In genomic region chr8:60386589-60386988, GRCm38 (mm10) we compare ENCODE assay signal across 22 mouse cellular contexts.
A peak's percentile ranks its signal among the peaks of the same experiment; 100 is the strongest.
DNase-seq lines count a peak whose midpoint lies in the region; ATAC-seq and TF ChIP-seq lines count a peak whose summit lies in the region.
"Had no signal": no experiment of that assay in that cellular context is flagged by ENCODE, and none has a peak within 500 bp of the region (broad histone marks: within the 10 kb centered on the region; RNA-seq: fewer than 3 reads in every experiment).

No protein-coding gene starts in this region.

- no peaks in the 10 kb centered on the region for H3K27me3 ChIP-seq in kidney, embryonic 14.5 days (ENCODE audit: control insufficient read depth, insufficient read depth, low read length)
- H3K27me3 ChIP-seq in kidney, embryonic 15.5 days = no peaks in the 10 kb centered on the region
- H3K27me3 ChIP-seq in kidney, adult 2 months (replicated peaks; ENCODE audit: control insufficient read depth, insufficient read depth, low read length) = no peaks in the 10 kb centered on the region
- H3K27me3 ChIP-seq in kidney, postnatal 0 days (ENCODE audit: insufficient read depth, low read length) = no peaks in the 10 kb centered on the region
- H3K27me3 ChIP-seq: CH12.LX had no signal

- no peaks in the 10 kb centered on the region for H3K9me3 ChIP-seq in kidney, embryonic 14.5 days (ENCODE audit: control insufficient read depth, low read length)
- H3K9me3 ChIP-seq in kidney, embryonic 15.5 days (replicated peaks) = no peaks in the 10 kb centered on the region
- no peaks in the 10 kb centered on the region for H3K9me3 ChIP-seq in kidney, postnatal 0 days (replicated peaks; ENCODE audit: low read length)
- H3K9me3 ChIP-seq: G1E had no signal

- H3K4me2 ChIP-seq in kidney, embryonic 14.5 days (replicated peaks; ENCODE audit: low read depth, low read length) = no peak overlapping the region
- H3K4me2 ChIP-seq in kidney, embryonic 15.5 days = no peak overlapping the region
- no peak overlapping the region for H3K4me2 ChIP-seq in kidney, postnatal 0 days (ENCODE audit: low read length)

- ATAC-seq in kidney, embryonic 14.5 days (ENCODE audit: low FRiP score, low TSS enrichment) = peak; percentile 64; the same call in 1 of the 2 replicates
- ATAC-seq in kidney, embryonic 15.5 days (replicated peaks; ENCODE audit: low FRiP score) = peak; percentile 60
- 0 out of 2 replicates have a peak, but pooled peaks have one; percentile 33 for ATAC-seq in kidney, postnatal 0 days (replicated peaks; ENCODE audit: low FRiP score, low read depth)
- ATAC-seq: activated CD4-positive, CD25-positive, alpha-beta regulatory T cell, adult 4 months; CD4-positive, CD25-positive, alpha-beta regulatory T cell, adult 4 months; Patski had no signal

- TF ChIP-seq POLR2A in kidney, adult 2 months (IDR thresholded peaks at IDR 0.05; ENCODE audit: low read depth, low read length) = no peak

- H3K27ac ChIP-seq in kidney, embryonic 14.5 days (ENCODE audit: low read depth, low read length) = no peak overlapping the region
- H3K27ac ChIP-seq in kidney, embryonic 15.5 days = no peak overlapping the region
- H3K27ac ChIP-seq in kidney, adult 2 months (ENCODE audit: insufficient read depth, low read depth, low read length) = no peak overlapping the region
- no peak overlapping the region for H3K27ac ChIP-seq in kidney, postnatal 0 days

- WGBS in kidney, embryonic 14.5 days = 48% methylated on average over 2 of the region's 2 CpGs
- WGBS in kidney, embryonic 15.5 days = 33% methylated on average over 2 of the region's 2 CpGs
- WGBS in kidney, adult 2 months = 55% methylated on average over 2 of the region's 2 CpGs
- WGBS in kidney, postnatal 0 days = 33% methylated on average over 2 of the region's 2 CpGs

- TF ChIP-seq CTCF in kidney, adult 2 months (conservative IDR thresholded peaks at IDR 0.05; ENCODE audit: insufficient read depth, insufficient read length, low read depth, low read length) = no peak
- TF ChIP-seq CTCF in kidney, postnatal 0 days (IDR thresholded peaks at IDR 0.05; ENCODE audit: low read depth) = no peak

- no peaks in the 10 kb centered on the region for H3K36me3 ChIP-seq in kidney, embryonic 14.5 days (ENCODE audit: control insufficient read depth, insufficient read depth, low read length)
- no peaks in the 10 kb centered on the region for H3K36me3 ChIP-seq in kidney, embryonic 15.5 days
- H3K36me3 ChIP-seq in kidney, adult 2 months (ENCODE audit: control insufficient read depth, insufficient read depth, low read length) = no peaks in the 10 kb centered on the region
- no peaks in the 10 kb centered on the region for H3K36me3 ChIP-seq in kidney, postnatal 0 days (ENCODE audit: insufficient read depth, low read length)
- H3K36me3 ChIP-seq: G1E had no signal

- H3K9ac ChIP-seq in kidney, embryonic 14.5 days (ENCODE audit: low read depth, low read length) = no peak overlapping the region
- no peak overlapping the region for H3K9ac ChIP-seq in kidney, embryonic 15.5 days
- H3K9ac ChIP-seq in kidney, postnatal 0 days (ENCODE audit: low read depth, low read length) = no peak overlapping the region

- no peaks in the 10 kb centered on the region for H3K4me1 ChIP-seq in kidney, embryonic 14.5 days (ENCODE audit: control insufficient read depth, insufficient read depth, low read length)
- H3K4me1 ChIP-seq in kidney, embryonic 15.5 days = no peaks in the 10 kb centered on the region
- H3K4me1 ChIP-seq in kidney, adult 2 months (ENCODE audit: control insufficient read depth, insufficient read depth, low read length) = no peaks in the 10 kb centered on the region
- no peaks in the 10 kb centered on the region for H3K4me1 ChIP-seq in kidney, postnatal 0 days (replicated peaks; ENCODE audit: insufficient read depth, low read length)

- no peak for DNase-seq in kidney, adult 8-10 months
- DNase-seq in kidney, adult 2 months = no peak
- peak; percentile 68 for DNase-seq in kidney, postnatal 0 days (ENCODE audit: low spot score)
- no peak for DNase-seq in kidney, postnatal 36 days
- peak; percentile 11 for DNase-seq in mesoderm, embryonic 11.5 days (ENCODE audit: low read depth, low spot score)
- no peak for DNase-seq in heart, adult 8-10 months (ENCODE audit: low spot score)
- DNase-seq: adrenal gland, adult 2 months; adrenal gland, adult 8-10 months; adrenal gland, postnatal 10 days; adrenal gland, postnatal 14 days; adrenal gland, postnatal 25 days; adrenal gland, postnatal 36 days; B cell, adult 2 months; cerebellum, adult 11 months; cerebellum, adult 11-12 months had no signal

- H3K4me3 ChIP-seq in kidney, embryonic 14.5 days (ENCODE audit: low read length) = no peak overlapping the region
- no peak overlapping the region for H3K4me3 ChIP-seq in kidney, embryonic 15.5 days (replicated peaks)
- no peak overlapping the region for H3K4me3 ChIP-seq in kidney, adult 2 months (ENCODE audit: insufficient read depth, low read depth, low read length)
- no peak overlapping the region for H3K4me3 ChIP-seq in kidney, postnatal 0 days (replicated peaks; ENCODE audit: low read depth, low read length)

Comparison
In these comparisons a context has a peak if more than half of its experiments do, and no peak if none do; other contexts are left out.
1. DNase-seq: peak in kidney, postnatal 0 days (single experiment) and mesoderm, embryonic 11.5 days (single experiment); none in kidney, adult 8-10 months (0 of 2), kidney, adult 2 months (single experiment), kidney, postnatal 36 days (0 of 2) and heart, adult 8-10 months (single experiment).
2. Peak in every context shown above with its lines, with median percentiles within 50 percentile points of each other: ATAC-seq.